Mouse (Mus musculus): Measurements from ENCODE around the gene Acbd3.

DNA sequence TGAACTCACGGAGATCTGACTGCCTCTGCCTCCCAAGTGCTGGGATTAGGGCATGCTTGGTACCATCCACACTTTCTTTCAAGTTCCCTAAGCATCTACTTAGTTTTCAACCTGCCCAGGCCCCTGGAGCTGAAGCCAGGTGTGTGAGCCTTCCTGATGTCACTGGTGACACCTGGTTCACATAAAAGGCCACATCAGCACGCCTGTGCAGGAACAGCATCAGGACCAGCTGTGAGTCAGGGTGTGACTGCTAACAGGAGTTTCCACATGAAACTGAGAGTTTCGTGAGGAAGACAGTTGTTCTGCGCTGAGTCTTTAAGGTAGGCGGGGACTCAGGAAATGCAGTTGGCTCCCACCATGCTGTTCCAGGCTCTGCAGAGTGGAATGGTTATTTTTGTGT is 39.5 kb downstream of the Acbd3 start:
- TF ChIP-seq EP300 (IDR thresholded peaks at IDR 0.05; ENCODE audit: insufficient read depth, low read depth, low read length): no peak
- TF ChIP-seq POLR2A (IDR thresholded peaks at IDR 0.05; ENCODE audit: insufficient read depth, low read depth, low read length): no peak
- TF ChIP-seq CTCF (IDR thresholded peaks at IDR 0.05): no peak
